Mouse (Mus musculus) liver, embryonic 14.5 days (tissue): ENCODE measurements around the gene Nudt17. TPM values are rescaled to one million over a fixed set of nuclear protein-coding genes. Genes with fewer than 3 reads are reported as not detected.
"Not testable (repeated sequence)": the region's sequence is repeated elsewhere in the genome, so short reads cannot be mapped to it uniquely, and the experiment has no call there.

Experiments
- ATAC-seq: fragments of 200-750 bp; cut with Nextera tagmentation; 2 replicates; pipeline ENCODE4 v1.8.0; 2017; ENCODE audit warnings: moderate number of reproducible peaks, mild to moderate bottlenecking, moderate library complexity; ENCODE audit not compliant: insufficient read depth
- DNase-seq, 3 experiments: peaks; one replicate each; pipeline ENCODE4 v3.0.0-alpha.2; 2012 to 2013; ENCODE audit warnings: low read depth in 3 of 3, low spot score in 3 of 3
- H3K27ac ChIP-seq: fragments of 300-500 bp; sonication (generic); 2 replicates; pipeline ENCODE4 v1.5.1; 2014; ENCODE audit warnings: moderate library complexity, mild to moderate bottlenecking, control low read depth, inconsistent platforms
- H3K27me3 ChIP-seq: fragments of 300-500 bp; sonication (generic); 2 replicates; pipeline ENCODE4 v1.6.1; 2014; ENCODE audit warnings: mild to moderate bottlenecking, low read length, moderate library complexity; ENCODE audit not compliant: control insufficient read depth, insufficient read depth
- H3K36me3 ChIP-seq: fragments of 300-500 bp; sonication (generic); replicated peaks from 2 replicates; pipeline ENCODE4 v1.6.1; 2014; ENCODE audit warnings: low read depth; ENCODE audit not compliant: control insufficient read depth, insufficient read depth
- H3K4me1 ChIP-seq, 2 experiments: fragments of 200-500 bp in 1 of 2; fragments of 300-500 bp in 1 of 2; sonication (generic) in 1 of 2; replicated peaks; 2 replicates each; pipeline ENCODE4 v1.6.1; 2012 to 2014; ENCODE audit warnings: antibody characterized with exemption in 1 of 2, inconsistent platforms in 1 of 2, low read length in 1 of 2; ENCODE audit not compliant: control insufficient read depth in 2 of 2, insufficient read depth in 2 of 2
- H3K4me2 ChIP-seq: fragments of 300-500 bp; sonication (generic); 2 replicates; pipeline ENCODE4 v1.6.1; 2014; ENCODE audit warnings: low read depth, mild to moderate bottlenecking, control low read depth, moderate library complexity
- H3K4me3 ChIP-seq, 2 experiments: fragments of 200-500 bp in 1 of 2; fragments of 300-500 bp in 1 of 2; sonication (generic) in 1 of 2; 2 replicates each; pipeline ENCODE4 v1.5.1; 2012 to 2014; ENCODE audit warnings: low read depth in 2 of 2, low read length in 2 of 2, mild to moderate bottlenecking in 2 of 2, control low read depth in 1 of 2, inconsistent platforms in 1 of 2, moderate library complexity in 1 of 2; ENCODE audit not compliant: insufficient read depth in 1 of 2
- H3K9ac ChIP-seq: fragments of 300-500 bp; sonication (generic); replicated peaks from 2 replicates; pipeline ENCODE4 v1.6.1; 2014; ENCODE audit warnings: mild to moderate bottlenecking, control low read depth, moderate library complexity
- H3K9me3 ChIP-seq: fragments of 300-500 bp; sonication (generic); 2 replicates; pipeline ENCODE4 v1.6.1; 2016; ENCODE audit warnings: low read length, mixed read lengths; ENCODE audit not compliant: control insufficient read depth
- CTCF ChIP-seq: IDR thresholded peaks from 2 replicates; pipeline ENCODE4 v1.5.1; 2016; ENCODE audit warnings: antibody characterized with exemption, low read depth, control low read depth
- EP300 ChIP-seq: IDR thresholded peaks from 2 replicates; pipeline ENCODE4 v1.6.1; 2016; ENCODE audit warnings: antibody characterized with exemption, low read depth
- WGBS: fragments of 180-500 bp; shearing (Covaris S2); extraction: QIAGEN DNeasy Blood & Tissue Kit; methylation state at CpG from one replicate; pipeline ENCODE4 v1.1.7; 2014; ENCODE audit not compliant: insufficient replicate concordance; 5-methylcytosine and 5-hydroxymethylcytosine counted together
- polyA plus RNA-seq, 2 experiments: library from polyadenylated mRNA; depleted of rRNA in 1 of 2; stranded (reverse) in 1 of 2; unstranded in 1 of 2; fragments of >200 nt; fragmentation: Nextera tagmentation in 1 of 2; extraction: Ambion mirVana in 1 of 2; gene quantifications; 2 replicates each; pipeline versions ENCODE4 v1.2.1 to v1.2.3; 2012 to 2014

Gene Nudt17
- polyA plus RNA-seq, 2 experiments, result 0.65 to 1.4 TPM

DNA sequence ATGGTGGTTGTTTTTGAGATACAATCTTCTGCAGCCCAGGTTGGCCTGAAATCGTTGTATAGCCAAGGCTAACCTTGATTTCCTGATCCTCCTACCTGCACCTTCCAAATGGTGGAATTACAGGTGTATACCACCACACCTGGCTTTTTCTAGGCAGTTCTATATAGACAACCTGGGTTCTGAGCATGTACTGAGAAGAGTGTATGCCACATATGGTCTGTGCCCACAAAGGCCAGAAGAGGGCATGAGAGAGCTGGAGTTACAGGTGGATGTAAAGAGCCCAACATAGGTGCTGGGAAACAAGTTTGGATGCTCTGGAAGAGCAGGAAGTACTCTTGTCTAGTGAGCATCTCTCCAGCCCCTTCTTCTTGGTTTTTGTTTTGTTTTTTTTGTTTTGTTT lies 41.0 kb downstream of the Nudt17 start:
- no peak overlapping the region for H3K4me3 ChIP-seq
- no peaks in the 10 kb centered on the region for H3K9me3 ChIP-seq
- no peak overlapping the region for H3K9ac ChIP-seq
- 11% methylated on average over 1 of the region's 1 CpGs for WGBS
- H3K36me3 ChIP-seq, result no peaks in the 10 kb centered on the region
- peaks cover 3% of the 10 kb centered on the region for H3K27me3 ChIP-seq
- peaks cover 0 to 11% of the 10 kb centered on the region in 2 experiments; a peak in 3 of 4 replicates for H3K4me1 ChIP-seq
- no peak for TF ChIP-seq EP300
- TF ChIP-seq CTCF, result peak; percentile 68
- H3K27ac ChIP-seq, result no peak overlapping the region
- H3K4me2 ChIP-seq, result no peak overlapping the region
- no peak for DNase-seq
- ATAC-seq, result no peak

- H3K36me3 ChIP-seq, result no peaks in the 10 kb centered on the region
- 76% methylated on average over 5 of the region's 5 CpGs for WGBS
- peaks cover 3% of the 10 kb centered on the region; the same call in 1 of the 2 replicates for H3K27me3 ChIP-seq
- TF ChIP-seq EP300 (no peak), CTCF (no peak)
- DNase-seq, result no peak
- no peak overlapping the region for H3K27ac ChIP-seq
- peaks cover 0 to 11% of the 10 kb centered on the region in 2 experiments; a peak in 3 of 4 replicates for H3K4me1 ChIP-seq
- no peak for ATAC-seq
- no peak overlapping the region for H3K4me2 ChIP-seq
- no peaks in the 10 kb centered on the region for H3K9me3 ChIP-seq
- H3K4me3 ChIP-seq, result no peak overlapping the region
- no peak overlapping the region for H3K9ac ChIP-seq
Observed at GRCm38 (mm10) chr3:96666916-96667315, 41.4 kb downstream of the Nudt17 start.

GRCm38 (mm10) chr3:96665732-96666363 lies 42.5 kb downstream of the Nudt17 start:
- not testable (repeated sequence) for ATAC-seq, H3K4me3 ChIP-seq, H3K27me3 ChIP-seq, H3K9me3 ChIP-seq, H3K27ac ChIP-seq, DNase-seq, H3K4me2 ChIP-seq, H3K36me3 ChIP-seq, H3K9ac ChIP-seq
- H3K4me1 ChIP-seq, result peaks cover 0 to 11% of the 10 kb centered on the region in 2 experiments; a peak in 3 of 4 replicates
- WGBS, result 72% methylated on average over 7 of the region's 7 CpGs

GRCm38 (mm10) chr3:96663432-96664239 lies 44.7 kb downstream of the Nudt17 start:
- Histone ChIP-seq H3K36me3 (no peaks in the 10 kb centered on the region), H3K27ac (no peak overlapping the region), H3K4me1 (peaks cover 0 to 4% of the 10 kb centered on the region in 2 experiments; a peak in 2 of 4 replicates), H3K4me2 (peak overlapping the region; percentile 48), H3K4me3 (peak overlapping the region in 1 of 2 experiments; percentile 32; a peak in 1 of 4 replicates), H3K9me3 (no peaks in the 10 kb centered on the region), H3K9ac (no peak overlapping the region), H3K27me3 (no peaks in the 10 kb centered on the region)
- no peak for ATAC-seq
- WGBS, result 10% methylated on average over 18 of the region's 18 CpGs
- peak; percentile 33 to 41 (median 35) for DNase-seq
- TF ChIP-seq CTCF, result peak; percentile 76
- no peak for TF ChIP-seq EP300

- peaks cover 0 to 4% of the 10 kb centered on the region in 2 experiments; a peak in 2 of 4 replicates for H3K4me1 ChIP-seq
- no peak for DNase-seq
- no peak overlapping the region for H3K27ac ChIP-seq
- ATAC-seq, result no peak
- TF ChIP-seq CTCF (no peak), EP300 (no peak)
- H3K4me3 ChIP-seq, result no peak overlapping the region
- no peaks in the 10 kb centered on the region for H3K27me3 ChIP-seq
- no peak overlapping the region for H3K4me2 ChIP-seq
- no peaks in the 10 kb centered on the region for H3K36me3 ChIP-seq
- no peaks in the 10 kb centered on the region for H3K9me3 ChIP-seq
- H3K9ac ChIP-seq, result no peak overlapping the region
- WGBS, result 69% methylated on average over 8 of the region's 8 CpGs
Observed at GRCm38 (mm10) chr3:96662731-96663316, 45.5 kb downstream of the Nudt17 start.
